Mouse (Mus musculus) heart, adult 2 months (tissue): Measurements from ENCODE around the gene Arpc1a.
A peak's percentile ranks its signal among the peaks of the same experiment; 100 is the strongest.
"Not testable (repeated sequence)": the region's sequence is repeated elsewhere in the genome, so short reads cannot be mapped to it uniquely, and the experiment has no call there.

Source experiments
- CTCF ChIP-seq: fragments of 200-600 bp; IDR thresholded peaks from 2 replicates; pipeline ENCODE4 v1.8.1; 2022; ENCODE audit warnings: antibody characterized with exemption, mild to moderate bottlenecking, moderate library complexity
- EP300 ChIP-seq: fragments of 200-500 bp; IDR thresholded peaks from 2 replicates; pipeline ENCODE4 v1.6.1; 2011; ENCODE audit warnings: low read depth, low read length, control low read depth; ENCODE audit not compliant: insufficient read depth
- POLR2A ChIP-seq: fragments of 200-500 bp; IDR thresholded peaks from 2 replicates; pipeline ENCODE4 v1.6.1; 2011; ENCODE audit warnings: mild to moderate bottlenecking, low read depth, low read length, control low read depth; ENCODE audit not compliant: insufficient read depth

DNA sequence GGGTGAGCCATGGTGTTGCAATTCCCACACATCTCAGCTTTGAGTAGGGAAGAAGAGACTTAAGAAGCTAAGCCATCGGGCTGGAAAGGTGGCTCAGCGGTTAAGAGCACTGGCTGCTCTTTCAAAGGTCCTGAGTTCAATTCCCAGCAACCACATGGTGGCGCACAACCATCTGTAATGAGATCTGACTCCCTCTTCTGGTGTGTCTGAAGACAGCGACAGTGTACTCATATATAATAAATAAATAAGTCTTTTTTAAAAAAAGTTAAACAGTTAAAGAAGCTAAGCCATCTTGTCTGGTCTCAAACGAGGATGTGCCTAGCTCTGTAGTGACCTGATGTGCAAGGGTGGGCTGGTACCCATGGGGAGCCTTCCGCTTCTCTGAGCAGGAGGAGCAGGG lies 49.6 kb downstream of the Arpc1a start:
- not testable (repeated sequence) for TF ChIP-seq POLR2A, EP300
- 0 out of 2 replicates have a peak, but pooled peaks have one; percentile 18 for TF ChIP-seq CTCF
